Comparison of ENCODE assay signal across 11 mouse cellular contexts in the genomic region with DNA sequence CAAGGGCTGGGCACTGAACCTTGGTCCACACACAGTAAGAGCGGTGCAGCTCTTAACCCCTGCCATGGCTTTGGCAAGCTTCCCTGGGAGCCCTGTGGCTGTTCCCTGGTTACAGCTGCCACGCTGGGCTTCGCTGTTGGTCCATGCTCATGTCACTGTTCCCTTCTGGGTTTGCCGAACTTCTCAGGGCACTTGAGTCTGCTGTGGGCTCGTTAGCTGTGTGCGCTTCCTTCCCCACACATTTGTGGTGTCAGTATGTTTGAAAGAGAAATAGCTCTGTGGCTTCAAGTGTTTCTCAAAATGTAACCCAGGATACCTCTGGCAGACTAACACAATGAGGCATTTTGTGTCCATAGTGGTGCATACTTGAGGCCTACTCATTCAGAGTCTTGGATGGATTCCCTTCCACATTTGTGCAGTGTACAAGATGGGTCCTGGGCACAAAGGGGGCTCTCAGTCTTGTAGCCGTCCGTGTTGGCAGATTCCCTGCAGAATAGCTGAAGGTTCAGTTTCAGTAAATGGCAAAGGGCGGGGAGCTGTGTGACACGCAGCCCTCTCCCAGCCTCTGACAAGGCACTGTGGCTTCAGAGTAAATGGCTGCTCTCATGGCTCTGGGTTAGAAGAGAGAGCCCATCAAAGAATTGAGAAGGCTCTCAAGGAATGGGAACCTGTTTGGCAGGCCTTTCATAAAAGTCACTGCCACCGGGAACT.
DNase-seq lines count a peak whose midpoint lies in the region; ATAC-seq and TF ChIP-seq lines count a peak whose summit lies in the region.
"Had no signal": no experiment of that assay in that cellular context is flagged by ENCODE, and none has a peak within 500 bp of the region (broad histone marks: within the 10 kb centered on the region; RNA-seq: fewer than 3 reads in every experiment).

No protein-coding gene starts in this region.

- 91% methylated on average over 11 of the region's 11 CpGs for WGBS in thymus, adult 2 months
- WGBS in intestine, embryonic 15.5 days = 88% methylated on average over 11 of the region's 11 CpGs

- H3K4me1 ChIP-seq in thymus, adult 2 months (replicated peaks; ENCODE audit: control insufficient read depth, insufficient read depth, low read length) = peaks cover 13% of the 10 kb centered on the region
- H3K4me1 ChIP-seq in intestine, embryonic 15.5 days (replicated peaks) = peaks cover 8% of the 10 kb centered on the region; the same call in 1 of the 2 replicates

- no peaks in the 10 kb centered on the region for H3K9me3 ChIP-seq in intestine, embryonic 15.5 days
- H3K9me3 ChIP-seq: megakaryocyte, embryonic 14.5 days had no signal

- no peak for TF ChIP-seq CTCF in thymus, adult 2 months (IDR thresholded peaks at IDR 0.05; ENCODE audit: borderline replicate concordance, control insufficient read depth, extremely low read depth, insufficient read depth, low read length, poor library complexity)

- TF ChIP-seq POLR2A in thymus, adult 2 months (IDR thresholded peaks at IDR 0.05; ENCODE audit: control insufficient read depth, extremely low read depth, insufficient read depth, low read length, poor library complexity) = no peak

- no peak overlapping the region for H3K9ac ChIP-seq in intestine, embryonic 15.5 days

- no peaks in the 10 kb centered on the region for H3K27me3 ChIP-seq in thymus, adult 2 months (ENCODE audit: control insufficient read depth, insufficient read depth, low read length)
- H3K27me3 ChIP-seq in intestine, embryonic 15.5 days (replicated peaks) = no peaks in the 10 kb centered on the region
- H3K27me3 ChIP-seq: CH12.LX; megakaryocyte, embryonic 14.5 days had no signal

- no peak overlapping the region for H3K27ac ChIP-seq in thymus, adult 2 months (ENCODE audit: control insufficient read depth, insufficient read depth, low read length)
- H3K27ac ChIP-seq in intestine, embryonic 15.5 days = no peak overlapping the region

- DNase-seq in frontal cortex, postnatal 10 days (ENCODE audit: low spot score in 2 of 2) = peak; percentile 43 to 53
- DNase-seq in frontal cortex, postnatal 36 days (ENCODE audit: low spot score in 2 of 2) = no peak
- DNase-seq in right cerebral cortex, postnatal 10 days (ENCODE audit: low spot score in 2 of 2) = peak; percentile 72 to 87
- no peak for DNase-seq in right cerebral cortex, postnatal 25 days
- DNase-seq in left cerebral cortex, postnatal 10 days (ENCODE audit: extremely low spot score in 1 of 2, low spot score in 2 of 2) = peak; percentile 56 to 65
- no peak for DNase-seq in thymus, adult 2 months
- DNase-seq in retina, postnatal 1 day = no peak
- DNase-seq: kidney, adult 9 months had no signal

- no peak overlapping the region for H3K4me3 ChIP-seq in thymus, adult 2 months (ENCODE audit: control insufficient read depth, insufficient read depth, low read length)
- no peak overlapping the region for H3K4me3 ChIP-seq in intestine, embryonic 15.5 days (replicated peaks)
- H3K4me3 ChIP-seq: megakaryocyte, embryonic 14.5 days had no signal

- ATAC-seq in intestine, embryonic 15.5 days = no peak

- intact Hi-C loops in left cerebral cortex, postnatal 10 days (cut with DNase I) = no loop called here

- H3K4me2 ChIP-seq in intestine, embryonic 15.5 days (replicated peaks) = no peak overlapping the region

- 0 out of 2 replicates have a peak, but pooled peaks cover 3% of the 10 kb centered on the region for H3K36me3 ChIP-seq in thymus, adult 2 months (ENCODE audit: control insufficient read depth, insufficient read depth, low read length)
- no peaks in the 10 kb centered on the region; the same call in 1 of the 2 replicates for H3K36me3 ChIP-seq in intestine, embryonic 15.5 days

Comparison
In these comparisons a context has a peak if more than half of its experiments do, and no peak if none do; other contexts are left out.
1. DNase-seq: peak in frontal cortex, postnatal 10 days (2 of 2), right cerebral cortex, postnatal 10 days (2 of 2) and left cerebral cortex, postnatal 10 days (2 of 2); none in frontal cortex, postnatal 36 days (0 of 2), right cerebral cortex, postnatal 25 days (single experiment), thymus, adult 2 months (single experiment) and retina, postnatal 1 day (single experiment).